Mouse (Mus musculus) myocyte (in vitro differentiated cells): ENCODE measurements around the gene Hmx2. TPM values are rescaled to one million over a fixed set of nuclear protein-coding genes. Genes with fewer than 3 reads are reported as not detected.

Experiments
- H3K27me3 ChIP-seq: one replicate; pipeline ENCODE4 v1.6.1; 2011; ENCODE audit not compliant: control insufficient read depth, insufficient read depth, insufficient read length
- H3K36me3 ChIP-seq: one replicate; pipeline ENCODE4 v1.6.1; 2011; ENCODE audit not compliant: control insufficient read depth, insufficient read depth
- H3K4me2 ChIP-seq: one replicate; pipeline ENCODE4 v1.6.1; 2011; ENCODE audit warnings: low read depth, control low read depth
- H3K4me3 ChIP-seq: one replicate; pipeline ENCODE4 v1.5.1; 2011; ENCODE audit warnings: mild to moderate bottlenecking, control low read depth, moderate library complexity
- H3K79me2 ChIP-seq: one replicate; pipeline ENCODE4 v1.6.1; 2011; ENCODE audit not compliant: control insufficient read depth, insufficient read depth
- H3ac ChIP-seq: one replicate; pipeline ENCODE4 v1.6.1; 2011; ENCODE audit not compliant: control insufficient read depth, insufficient read length
- CEBPB ChIP-seq: IDR thresholded peaks from 2 replicates; pipeline ENCODE4 v1.6.1; 2011; ENCODE audit warnings: mild to moderate bottlenecking, moderate library complexity; ENCODE audit not compliant: poor library complexity, insufficient read depth, severe bottlenecking
- E2F4 ChIP-seq: IDR thresholded peaks from one replicate; pipeline ENCODE4 v1.6.1; 2011; ENCODE audit warnings: mild to moderate bottlenecking, control low read depth, moderate library complexity; ENCODE audit not compliant: insufficient read depth
- MAX ChIP-seq: IDR thresholded peaks from one replicate; pipeline ENCODE4 v1.6.1; 2011; ENCODE audit warnings: low read depth, mild to moderate bottlenecking, control low read depth
- MYOD1 ChIP-seq, 3 experiments: IDR thresholded peaks; one replicate each; pipeline ENCODE4 v1.6.1; 2011; ENCODE audit warnings: control low read depth in 2 of 3, low read depth in 2 of 3, mild to moderate bottlenecking in 2 of 3, moderate library complexity in 1 of 3; ENCODE audit not compliant: insufficient read length in 2 of 3, control insufficient read depth in 1 of 3
- MYOG ChIP-seq, 3 experiments: IDR thresholded peaks; one replicate each; pipeline ENCODE4 v1.6.1; 2011; ENCODE audit warnings: control low read depth in 2 of 3, low read depth in 2 of 3, mild to moderate bottlenecking in 2 of 3; ENCODE audit not compliant: insufficient read length in 2 of 3, control insufficient read depth in 1 of 3, insufficient read depth in 1 of 3
- POLR2A ChIP-seq: IDR thresholded peaks from one replicate; pipeline ENCODE4 v1.6.1; 2011; ENCODE audit warnings: low read depth, mild to moderate bottlenecking, control low read depth, moderate library complexity; ENCODE audit not compliant: insufficient read length
- POLR2AphosphoS2 ChIP-seq: IDR thresholded peaks from one replicate; pipeline ENCODE4 v1.6.1; 2011; ENCODE audit warnings: low read depth, control low read depth; ENCODE audit not compliant: insufficient read length
- REST ChIP-seq: IDR thresholded peaks from one replicate; pipeline ENCODE4 v1.6.1; 2011; ENCODE audit warnings: mild to moderate bottlenecking, control low read depth, moderate library complexity; ENCODE audit not compliant: insufficient read depth, insufficient read length
- SRF ChIP-seq: IDR thresholded peaks from one replicate; pipeline ENCODE4 v1.6.1; 2011; ENCODE audit warnings: low read depth; ENCODE audit not compliant: control insufficient read depth, insufficient read length
- TCF12 ChIP-seq: IDR thresholded peaks from one replicate; pipeline ENCODE4 v1.6.1; 2011; ENCODE audit warnings: mild to moderate bottlenecking, control low read depth; ENCODE audit not compliant: poor library complexity, insufficient read depth, severe bottlenecking
- TCF3 ChIP-seq: IDR thresholded peaks from one replicate; pipeline ENCODE4 v1.6.1; 2011; ENCODE audit warnings: low read depth, control low read depth; ENCODE audit not compliant: insufficient read length
- USF1 ChIP-seq: IDR thresholded peaks from one replicate; pipeline ENCODE4 v1.6.1; 2011; ENCODE audit warnings: low read depth, mild to moderate bottlenecking, control low read depth, moderate library complexity
- polyA plus RNA-seq: library from polyadenylated mRNA; unstranded; fragments of >200 nt; fragmentation: generic; extraction: Trizol; gene quantifications from one replicate; pipeline ENCODE4 v1.2.1, GENCODE M21; 2012; ENCODE audit warnings: missing spikeins

Gene Hmx2
- polyA plus RNA-seq, 1 experiment, result 0.76 TPM

DNA sequence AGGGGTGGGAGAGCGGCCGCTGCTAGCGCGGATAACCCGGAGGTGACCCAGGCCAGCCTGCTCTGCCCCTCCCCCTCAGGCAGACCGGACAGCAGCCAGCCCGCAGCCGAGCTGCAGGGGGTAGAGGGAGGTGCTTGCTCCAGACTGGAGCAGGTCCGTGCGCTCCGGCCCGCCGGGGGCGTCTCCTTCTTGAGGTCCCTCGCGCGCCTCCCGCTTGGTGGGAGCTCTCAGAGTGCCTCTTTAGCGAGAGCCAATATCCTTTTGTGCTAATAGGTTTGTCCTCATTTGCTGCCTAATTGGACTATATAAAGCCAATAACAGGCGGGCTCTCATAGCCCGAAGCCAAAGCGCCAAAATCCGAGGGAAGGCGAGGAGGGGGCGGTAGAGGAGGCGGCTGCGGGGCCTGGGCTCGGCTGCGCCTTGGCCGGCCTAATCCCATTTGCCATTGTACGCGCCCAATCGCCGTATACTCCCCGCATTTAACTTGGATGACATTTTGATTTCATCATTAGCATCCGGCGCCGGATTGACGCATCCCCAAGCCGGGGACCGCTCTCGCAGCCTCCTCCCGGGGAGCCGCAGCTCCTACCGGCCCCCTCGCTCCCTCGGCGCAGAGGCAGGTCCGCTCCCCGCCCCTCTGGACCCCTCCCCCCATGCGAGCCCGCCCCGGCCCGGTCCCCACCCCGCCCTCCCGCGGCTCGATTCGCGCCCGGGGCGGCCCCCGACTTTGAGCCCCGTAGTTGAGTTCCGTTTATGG, 6.3 kb upstream of the Hmx2 start, which contains the start of gene Hmx3:
Gene Hmx3 (plus strand): TSS at position 753 of the 757 bp plus-strand sequence.
- H3K27me3 ChIP-seq, result peaks cover 69% of the 10 kb centered on the region
- TF ChIP-seq USF1 (no peak), MYOD1 (IDR thresholded peaks at IDR 0.05; ENCODE audit: control insufficient read depth in 1 of 3, insufficient read length in 2 of 3, low read depth in 2 of 3) (no peak), MYOG (IDR thresholded peaks at IDR 0.05; ENCODE audit: control insufficient read depth in 1 of 3, insufficient read depth in 1 of 3, insufficient read length in 2 of 3, low read depth in 2 of 3) (no peak), MAX (no peak), SRF (no peak), E2F4 (no peak), POLR2A (no peak), REST (no peak), CEBPB (no peak), TCF12 (no peak), TCF3 (no peak), POLR2AphosphoS2 (no peak)
- peak within 1 kb of the TSS; percentile 65 for H3K4me2 ChIP-seq
- no peaks in the 10 kb centered on the region for H3K36me3 ChIP-seq
- no peaks in the 10 kb centered on the region for H3K79me2 ChIP-seq
- H3K4me3 ChIP-seq, result peak within 1 kb of the TSS; percentile 9
- H3ac ChIP-seq, result peak within 1 kb of the TSS; percentile 19

DNA sequence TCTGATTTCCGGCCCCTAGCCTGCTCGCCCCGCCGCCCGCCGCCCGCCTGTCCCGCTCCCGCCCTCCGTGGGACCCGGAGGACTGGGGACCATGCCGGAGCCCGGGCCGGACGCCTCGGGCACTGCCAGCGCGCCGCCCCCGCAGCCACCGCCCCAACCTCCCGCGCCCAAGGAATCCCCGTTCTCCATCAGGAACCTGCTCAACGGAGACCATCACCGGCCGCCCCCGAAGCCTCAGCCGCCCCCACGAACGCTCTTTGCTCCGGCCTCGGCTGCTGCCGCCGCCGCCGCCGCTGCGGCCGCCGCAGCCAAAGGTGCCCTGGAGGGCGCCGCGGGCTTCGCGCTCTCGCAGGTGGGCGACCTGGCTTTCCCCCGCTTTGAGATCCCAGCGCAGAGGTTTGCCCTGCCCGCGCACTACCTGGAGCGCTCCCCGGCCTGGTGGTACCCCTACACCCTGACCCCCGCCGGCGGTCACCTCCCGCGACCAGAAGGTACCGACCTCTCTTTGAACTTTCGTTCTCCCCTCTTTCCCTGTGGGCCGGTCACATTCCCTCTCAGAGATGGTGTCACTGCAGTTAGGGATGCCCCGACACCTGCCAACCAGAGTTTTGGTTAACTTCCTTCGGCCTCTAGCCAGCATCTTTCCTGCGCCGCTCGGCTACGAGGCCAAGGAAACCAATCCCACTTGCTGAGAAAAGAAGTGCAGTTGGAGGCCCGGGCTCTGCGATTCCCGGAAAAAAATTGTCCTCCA, 5.5 kb upstream of the Hmx2 start:
- H3K27me3 ChIP-seq, result peaks cover 76% of the 10 kb centered on the region
- H3ac ChIP-seq, result peak overlapping the region; percentile 19
- TF ChIP-seq REST (no peak), TCF12 (no peak), POLR2AphosphoS2 (no peak), MYOD1 (IDR thresholded peaks at IDR 0.05; ENCODE audit: control insufficient read depth in 1 of 3, insufficient read length in 2 of 3, low read depth in 2 of 3) (no peak), SRF (no peak), MYOG (IDR thresholded peaks at IDR 0.05; ENCODE audit: control insufficient read depth in 1 of 3, insufficient read depth in 1 of 3, insufficient read length in 2 of 3, low read depth in 2 of 3) (no peak), USF1 (no peak)
- peak overlapping the region; percentile 38 for H3K4me2 ChIP-seq
- H3K79me2 ChIP-seq, result no peaks in the 10 kb centered on the region
- H3K4me3 ChIP-seq, result peak overlapping the region; percentile 9
- H3K36me3 ChIP-seq, result no peaks in the 10 kb centered on the region

- no peaks in the 10 kb centered on the region for H3K36me3 ChIP-seq
- H3K4me2 ChIP-seq, result peak overlapping the region; percentile 38
- TF ChIP-seq POLR2A (no peak), USF1 (no peak), REST (no peak), E2F4 (no peak), POLR2AphosphoS2 (no peak)
- peaks cover 79% of the 10 kb centered on the region for H3K27me3 ChIP-seq
- H3K4me3 ChIP-seq, result no peak overlapping the region
- no peak overlapping the region for H3ac ChIP-seq
- H3K79me2 ChIP-seq, result no peaks in the 10 kb centered on the region
Observed at GRCm38 (mm10) chr7:131543623-131544481, 4.7 kb upstream of the Hmx2 start.

DNA sequence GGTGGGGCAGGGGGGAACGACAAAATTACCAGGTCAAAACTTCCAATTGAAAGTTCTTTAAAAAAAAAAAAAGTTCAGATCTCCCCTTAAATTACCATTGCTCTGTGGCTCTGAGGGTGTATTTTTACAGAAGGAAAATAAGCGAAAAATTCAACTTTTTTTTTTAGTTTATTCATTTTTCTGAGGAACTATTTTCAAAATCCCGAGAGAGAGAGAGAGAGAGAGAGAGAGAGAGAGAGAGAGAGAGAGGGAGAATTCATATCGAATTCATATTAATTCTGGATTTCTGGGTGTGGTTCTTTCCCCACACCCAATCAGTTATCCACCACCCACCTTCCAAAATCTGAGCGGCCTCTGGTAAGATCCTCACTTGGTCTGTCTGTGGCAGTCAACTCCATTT, 3.7 kb upstream of the Hmx2 start:
- H3K4me3 ChIP-seq, result no peak overlapping the region
- no peak for TF ChIP-seq POLR2AphosphoS2
- TF ChIP-seq MAX, result no peak
- TF ChIP-seq SRF, result no peak
- TF ChIP-seq E2F4, result no peak
- no peak for TF ChIP-seq TCF3
- no peak for TF ChIP-seq POLR2A
- no peak for TF ChIP-seq MYOG (IDR thresholded peaks at IDR 0.05; ENCODE audit: control insufficient read depth in 1 of 3, insufficient read depth in 1 of 3, insufficient read length in 2 of 3, low read depth in 2 of 3)
- H3K4me2 ChIP-seq, result no peak overlapping the region
- no peaks in the 10 kb centered on the region for H3K79me2 ChIP-seq
- H3K36me3 ChIP-seq, result no peaks in the 10 kb centered on the region
- peaks cover 89% of the 10 kb centered on the region for H3K27me3 ChIP-seq
- H3ac ChIP-seq, result no peak overlapping the region
